Mouse (Mus musculus) embryo, embryonic 9.5 days (tissue): Measurements from ENCODE around the gene Ntm.
A peak's percentile ranks its signal among the peaks of the same experiment; 100 is the strongest.

Experiments
- DNase-seq: peaks from one replicate; pipeline ENCODE4 v3.0.0-alpha.2; 2017; ENCODE audit errors: extremely low spot score

Ntm gene

GRCm38 (mm10) chr9:29759060-29759459 is 203.9 kb downstream of the Ntm start:
- DNase-seq = no peak

GRCm38 (mm10) chr9:29754374-29754773 is 208.6 kb downstream of the Ntm start:
- DNase-seq = no peak

- DNase-seq = no peak
These were observed 211.5 kb downstream of the Ntm start for GRCm38 (mm10) chr9:29751396-29751795.

DNA sequence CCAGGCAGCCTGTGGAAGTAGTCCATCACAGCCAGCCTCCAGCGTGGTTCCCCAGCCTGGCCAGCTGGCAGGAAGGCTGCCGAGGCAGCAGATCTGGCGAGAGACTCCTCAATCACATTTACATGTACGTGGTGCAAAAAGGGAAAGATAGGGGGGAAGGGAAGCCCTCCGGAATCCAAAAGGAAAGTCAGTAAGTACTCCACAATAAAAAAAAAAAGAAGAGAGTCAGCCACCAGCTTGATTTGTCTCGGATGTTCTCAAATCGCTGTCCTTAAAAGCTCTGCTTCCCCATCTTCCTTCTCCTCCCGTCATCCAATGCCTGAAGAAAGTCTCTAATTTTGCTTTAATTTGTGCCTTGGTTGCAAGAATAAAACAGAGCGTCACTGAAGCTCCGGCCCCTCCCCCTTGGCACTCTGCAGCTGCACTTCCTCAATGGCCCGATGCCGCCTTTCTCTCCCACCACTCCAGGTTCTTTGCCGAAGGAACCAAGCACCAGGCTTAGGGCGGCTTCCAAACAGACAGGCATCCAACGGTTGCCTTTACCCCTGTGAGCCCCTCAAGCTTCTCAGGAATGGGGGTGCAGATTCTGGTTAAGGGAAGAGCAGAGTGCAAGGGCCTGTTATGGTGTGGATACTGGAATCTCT is 212.4 kb downstream of the Ntm start:
- no peak for DNase-seq

GRCm38 (mm10) chr9:29748070-29748469 is 214.9 kb downstream of the Ntm start:
- DNase-seq = no peak

GRCm38 (mm10) chr9:29738835-29739526 is 224.0 kb downstream of the Ntm start:
- no peak for DNase-seq

DNA sequence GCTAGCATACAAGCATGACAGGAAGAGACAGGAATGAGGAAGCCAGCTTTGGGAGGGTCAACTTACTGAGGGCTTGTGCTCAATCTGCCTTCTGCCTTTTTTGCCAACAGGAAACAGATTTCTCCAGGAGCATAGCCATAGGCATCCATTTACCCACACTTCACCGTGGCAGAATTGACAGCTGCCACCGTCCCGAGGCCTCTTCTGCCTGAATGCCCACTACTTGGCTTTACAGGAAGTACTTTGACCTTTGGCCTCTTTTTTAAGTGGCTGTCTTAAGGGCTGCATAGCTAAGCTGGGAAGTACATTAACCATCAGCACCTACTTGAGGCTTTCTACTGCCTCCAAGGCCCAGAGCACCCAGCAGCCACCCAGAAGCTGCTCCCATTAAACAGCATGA is 226.9 kb downstream of the Ntm start:
- no peak for DNase-seq

GRCm38 (mm10) chr9:29732895-29733294 is 230.0 kb downstream of the Ntm start:
- no peak for DNase-seq

DNA sequence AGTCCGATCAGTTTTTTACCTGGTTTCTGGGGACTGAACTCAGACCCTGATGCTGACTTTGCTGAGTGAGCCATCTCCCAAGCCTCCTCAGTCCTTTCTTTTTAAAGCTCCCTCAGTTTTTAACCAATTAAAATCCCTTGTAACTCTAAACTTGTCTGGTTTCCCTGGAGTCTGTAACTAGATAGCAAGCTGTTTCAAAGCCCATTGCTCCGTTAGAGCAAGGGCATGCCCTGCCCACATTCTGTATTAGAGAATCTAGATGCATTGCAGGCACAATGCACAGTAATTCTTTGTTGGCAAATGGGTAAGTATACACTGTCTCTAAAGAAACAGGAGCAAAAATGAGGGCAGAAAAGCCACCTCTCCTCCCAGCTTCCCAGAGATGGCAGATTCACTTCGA is 231.3 kb downstream of the Ntm start:
- no peak for DNase-seq

DNA sequence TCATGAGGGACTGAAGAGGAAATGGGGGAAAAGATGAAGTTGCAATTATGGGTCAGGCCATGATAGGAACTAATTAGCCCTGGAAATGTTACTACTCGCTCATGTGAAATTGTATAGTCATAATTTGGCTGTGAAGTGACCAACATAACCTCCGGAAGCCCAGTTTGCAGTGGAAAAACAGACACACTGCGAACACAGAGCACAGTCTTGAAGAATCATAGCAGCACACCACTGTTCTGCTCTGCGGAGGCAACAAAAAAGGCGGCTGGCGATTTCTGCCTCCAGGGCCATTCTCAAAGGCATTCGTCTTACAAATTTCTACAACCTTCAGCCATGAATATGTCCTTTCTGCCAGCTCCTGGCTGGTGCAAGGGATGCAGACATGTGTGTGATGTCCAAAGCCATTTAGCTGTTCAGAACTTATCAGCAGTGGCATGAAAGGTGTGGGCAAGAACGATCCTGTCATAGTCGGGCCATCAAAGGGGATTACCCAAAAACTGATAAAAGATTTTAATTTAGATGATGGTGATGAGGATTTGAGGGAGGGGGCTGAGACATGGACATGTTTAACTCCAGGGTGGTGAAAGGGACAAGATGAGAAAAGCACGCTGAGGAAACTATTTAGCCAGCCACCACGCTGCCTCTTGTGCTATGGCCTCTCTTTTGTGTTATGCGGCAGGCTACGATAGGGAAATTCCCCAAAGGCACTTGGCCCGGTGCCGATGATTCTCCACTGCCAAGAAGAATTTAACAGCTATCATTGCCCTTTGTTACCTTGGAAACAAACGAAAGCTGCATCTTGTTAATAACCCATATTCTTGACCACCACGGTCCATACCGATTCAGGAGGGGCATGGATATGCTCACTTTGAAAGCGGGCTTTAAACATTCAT is 235.2 kb downstream of the Ntm start:
- DNase-seq = no peak

DNA sequence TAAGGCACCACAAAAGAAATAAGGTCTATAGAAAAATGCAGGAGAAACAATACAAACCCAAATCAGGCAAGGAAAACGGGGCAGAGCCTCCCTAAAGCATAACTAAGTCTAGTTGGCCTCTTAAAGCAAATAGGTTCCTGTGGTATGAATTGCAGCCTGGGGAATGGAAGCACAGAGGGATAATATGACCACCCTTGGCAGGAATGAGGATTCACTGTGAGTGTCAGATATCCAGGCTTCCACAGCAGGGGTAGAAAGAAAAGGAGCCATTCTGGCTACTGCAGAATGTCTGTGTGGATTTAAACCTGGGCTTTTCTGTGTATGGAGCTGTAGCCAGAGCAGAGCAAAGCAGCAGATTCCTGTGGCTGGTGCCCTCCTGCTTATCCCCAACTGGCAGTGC is 241.5 kb downstream of the Ntm start:
- no peak for DNase-seq

DNA sequence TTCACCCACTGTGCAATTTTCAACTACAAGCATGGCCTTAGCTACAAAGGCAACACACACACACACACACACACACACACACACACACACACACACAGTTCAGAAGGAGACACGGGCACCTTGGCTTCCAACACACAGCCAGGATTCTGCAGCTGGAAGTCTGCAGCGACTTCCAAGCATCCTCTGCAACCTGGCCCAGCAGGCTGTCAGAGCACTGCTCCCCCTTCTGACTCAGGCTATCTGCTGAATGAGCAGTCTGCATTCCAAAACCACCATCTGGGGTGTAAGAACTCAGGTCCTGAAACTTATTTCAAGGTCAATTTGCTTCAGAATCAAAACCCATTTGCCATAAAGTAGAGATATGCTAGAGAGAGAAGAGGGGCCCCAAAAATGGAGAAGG is 246.1 kb downstream of the Ntm start:
- DNase-seq = no peak

- DNase-seq = no peak
These were observed 264.7 kb downstream of the Ntm start for GRCm38 (mm10) chr9:29698276-29698675.

DNA sequence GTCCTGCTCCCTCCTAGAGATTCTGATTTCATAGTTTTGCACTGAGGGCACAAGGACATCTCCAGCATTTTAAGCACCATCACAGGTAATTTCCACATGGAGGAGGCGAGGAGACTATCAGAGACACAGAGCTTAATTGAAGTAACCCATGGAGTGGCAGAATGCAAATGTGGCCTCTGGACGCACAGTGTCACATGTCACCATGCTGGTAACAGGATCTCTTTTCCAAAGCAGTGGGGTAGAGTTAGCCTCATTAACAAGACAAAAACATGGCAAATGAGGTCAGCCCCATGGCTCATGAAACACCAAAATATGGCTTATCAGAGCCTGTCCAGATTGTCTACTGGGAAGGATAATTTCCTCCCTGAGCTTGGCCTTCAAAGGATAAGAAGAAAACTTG is 268.8 kb downstream of the Ntm start:
- DNase-seq = no peak

- DNase-seq = no peak
These were observed 271.6 kb downstream of the Ntm start for GRCm38 (mm10) chr9:29691186-29691855.

- DNase-seq = no peak
These were observed 280.7 kb downstream of the Ntm start for GRCm38 (mm10) chr9:29682224-29682623.

GRCm38 (mm10) chr9:29680677-29681076 is 282.3 kb downstream of the Ntm start:
- DNase-seq = no peak

DNA sequence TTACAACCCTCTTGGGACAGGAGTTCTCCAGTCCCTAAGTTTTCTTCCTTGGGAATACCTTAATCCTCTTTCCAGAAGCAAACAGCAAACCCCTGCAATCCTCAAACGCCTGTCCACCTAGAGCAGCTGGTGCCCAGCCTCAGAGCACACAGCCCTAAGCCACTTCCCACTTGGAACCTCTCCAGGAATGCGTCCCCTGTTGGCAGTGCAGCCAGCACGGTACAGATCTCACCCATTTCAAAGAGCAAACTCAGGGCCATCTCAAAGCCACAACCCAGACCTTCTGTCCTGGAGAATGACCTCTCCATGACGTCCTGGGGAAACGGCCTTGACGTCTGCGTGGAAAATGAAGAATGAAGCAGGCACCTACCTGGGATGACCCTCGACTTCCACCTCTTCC is 289.0 kb downstream of the Ntm start:
- no peak for DNase-seq

GRCm38 (mm10) chr9:29671861-29672260 is 291.1 kb downstream of the Ntm start:
- DNase-seq = no peak

GRCm38 (mm10) chr9:29663286-29663685 is 299.7 kb downstream of the Ntm start:
- DNase-seq = no peak

DNA sequence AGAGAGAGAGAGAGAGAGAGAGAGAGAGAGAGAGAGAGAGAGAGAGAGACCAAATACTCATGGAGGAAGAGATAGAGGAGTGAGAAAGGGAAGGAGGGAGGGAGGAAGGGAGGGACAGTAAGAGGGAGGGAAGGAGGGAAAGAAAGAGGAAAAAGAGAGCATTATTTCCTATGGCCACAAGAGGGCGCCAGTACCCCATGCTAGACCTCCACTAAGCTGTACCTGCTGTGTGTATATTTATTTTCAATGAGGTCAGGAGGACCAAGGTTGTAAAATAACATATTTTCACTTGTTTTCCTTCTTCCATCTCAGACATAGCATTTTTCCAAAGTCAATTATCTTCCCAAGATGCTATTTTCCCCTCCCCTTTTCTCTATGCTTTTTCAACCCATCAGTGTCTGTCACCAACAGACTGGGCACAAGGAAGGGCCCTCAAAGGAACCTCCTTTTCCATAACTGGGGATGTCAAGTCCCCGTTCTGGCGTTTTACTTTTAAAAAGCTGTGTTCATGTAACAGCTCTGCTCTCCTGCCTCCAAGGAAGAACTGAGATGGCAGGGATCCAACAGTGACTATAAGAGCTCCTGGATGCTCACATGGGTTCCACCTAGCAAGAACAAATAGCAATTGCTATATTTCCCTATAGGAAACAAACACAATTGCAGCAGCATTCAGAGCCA is 301.3 kb downstream of the Ntm start:
- peak; percentile 51 for DNase-seq
